Mouse (Mus musculus) embryo, embryonic 10 days (tissue): ENCODE data around the gene Sptb.

ENCODE experiments used
- DNase-seq: peaks from one replicate; pipeline ENCODE4 v3.0.0-alpha.2; 2015; ENCODE audit warnings: low spot score

Sptb gene

GRCm38 (mm10) chr12:76545786-76546370 lies 164.5 kb downstream of the Sptb start:
- no peak for DNase-seq

DNA sequence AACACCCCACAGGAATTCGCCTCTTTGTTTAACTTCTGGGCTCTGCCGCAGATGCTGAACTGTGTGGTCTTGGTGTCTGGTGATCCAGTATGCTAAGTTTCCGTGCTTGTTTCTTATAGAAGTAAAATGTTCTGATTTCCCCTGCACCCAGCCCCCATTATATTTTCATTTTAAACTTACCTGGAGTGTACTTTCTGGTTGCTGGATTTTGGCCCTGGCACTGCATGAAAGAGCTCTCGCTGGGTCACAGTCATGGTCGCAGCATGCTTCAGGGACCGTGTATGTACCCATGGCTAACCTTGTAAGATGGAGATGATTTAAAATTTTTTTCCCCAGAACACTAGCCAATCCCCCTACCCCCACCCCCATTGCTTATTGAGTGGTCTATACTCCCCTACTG lies 168.5 kb downstream of the Sptb start:
- DNase-seq = no peak

DNA sequence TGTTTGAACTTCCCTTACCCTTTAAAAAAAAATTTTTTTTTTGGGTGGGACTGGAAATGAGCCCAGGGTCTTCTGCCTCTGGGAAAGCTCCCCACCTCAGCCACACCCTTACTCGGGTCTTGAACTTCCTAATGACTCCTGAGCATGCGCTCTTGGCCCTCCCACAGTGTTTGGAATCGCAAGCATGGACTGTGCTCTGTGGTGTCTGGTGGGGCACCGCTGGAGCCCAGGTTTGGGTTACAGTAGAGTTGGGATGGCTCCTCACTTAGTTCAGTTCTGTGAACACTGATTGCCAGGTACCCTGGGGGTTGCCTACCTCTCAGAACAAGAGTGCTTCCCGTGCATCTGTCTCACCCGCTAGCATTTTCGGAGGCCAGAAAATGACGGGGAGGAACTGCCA lies 168.9 kb downstream of the Sptb start:
- DNase-seq = no peak

- DNase-seq = no peak
Observed at GRCm38 (mm10) chr12:76540701-76541221, 169.6 kb downstream of the Sptb start.

DNA sequence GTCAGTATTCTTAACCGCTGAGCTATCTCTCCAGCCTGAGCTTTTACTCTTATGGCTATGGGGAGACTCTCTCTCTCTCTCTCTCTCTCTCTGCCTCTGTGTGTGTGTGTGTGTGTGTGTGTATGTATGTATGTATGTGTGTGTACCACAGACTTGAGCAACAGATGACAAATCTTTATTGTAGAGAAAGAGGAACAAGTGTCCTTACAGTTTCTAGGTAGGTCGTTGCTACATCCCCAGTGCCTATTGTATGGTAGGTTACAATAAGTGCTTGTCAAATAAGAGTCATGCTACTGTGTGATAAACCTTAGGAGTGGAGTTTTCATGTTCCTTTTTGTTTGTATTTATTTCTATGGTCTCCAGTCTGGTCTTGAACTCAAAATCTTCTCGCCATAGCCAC lies 170.2 kb downstream of the Sptb start:
- DNase-seq = no peak

DNA sequence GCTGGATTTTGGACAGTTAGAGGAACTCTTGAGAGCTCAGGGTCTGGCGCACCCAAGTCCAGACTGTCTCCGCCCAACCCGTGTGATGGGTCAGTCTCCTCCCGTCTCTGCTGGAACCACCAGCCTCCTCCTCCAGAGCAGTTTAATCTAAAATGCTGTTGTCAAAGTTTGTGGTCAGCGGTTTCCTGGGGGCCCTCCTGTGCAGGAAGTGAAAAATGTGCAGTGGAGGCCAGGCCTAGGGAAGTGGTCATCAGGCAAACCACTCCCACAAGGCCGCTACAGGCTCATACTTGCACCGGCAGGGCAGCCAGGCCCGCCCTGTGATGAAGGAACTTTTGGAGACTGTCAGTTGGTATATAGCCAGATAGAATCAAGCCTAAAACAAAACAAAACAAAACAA lies 172.9 kb downstream of the Sptb start:
- no peak for DNase-seq

GRCm38 (mm10) chr12:76536591-76537153 lies 173.7 kb downstream of the Sptb start:
- no peak for DNase-seq

DNA sequence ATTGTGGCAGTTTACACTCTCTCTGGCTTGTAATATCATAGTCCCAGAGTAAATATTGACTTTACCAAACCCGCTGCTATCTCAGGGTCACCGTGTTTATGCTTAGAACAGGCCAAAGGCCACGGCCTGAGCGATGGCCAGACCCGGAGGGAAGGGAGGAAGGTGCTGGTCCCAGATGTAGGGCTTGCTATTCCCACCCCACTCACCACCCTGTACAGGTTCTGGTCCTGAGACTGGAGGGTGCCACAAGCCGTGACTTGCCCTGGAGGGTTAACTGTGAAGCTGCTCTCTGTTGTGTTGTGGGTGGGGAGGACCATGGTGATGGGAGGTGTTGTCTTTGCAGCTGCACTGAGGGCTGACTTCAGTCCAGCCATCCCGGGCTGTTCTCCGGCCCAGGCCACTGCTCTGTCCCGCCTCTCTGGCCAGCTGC lies 174.9 kb downstream of the Sptb start:
- no peak for DNase-seq

DNA sequence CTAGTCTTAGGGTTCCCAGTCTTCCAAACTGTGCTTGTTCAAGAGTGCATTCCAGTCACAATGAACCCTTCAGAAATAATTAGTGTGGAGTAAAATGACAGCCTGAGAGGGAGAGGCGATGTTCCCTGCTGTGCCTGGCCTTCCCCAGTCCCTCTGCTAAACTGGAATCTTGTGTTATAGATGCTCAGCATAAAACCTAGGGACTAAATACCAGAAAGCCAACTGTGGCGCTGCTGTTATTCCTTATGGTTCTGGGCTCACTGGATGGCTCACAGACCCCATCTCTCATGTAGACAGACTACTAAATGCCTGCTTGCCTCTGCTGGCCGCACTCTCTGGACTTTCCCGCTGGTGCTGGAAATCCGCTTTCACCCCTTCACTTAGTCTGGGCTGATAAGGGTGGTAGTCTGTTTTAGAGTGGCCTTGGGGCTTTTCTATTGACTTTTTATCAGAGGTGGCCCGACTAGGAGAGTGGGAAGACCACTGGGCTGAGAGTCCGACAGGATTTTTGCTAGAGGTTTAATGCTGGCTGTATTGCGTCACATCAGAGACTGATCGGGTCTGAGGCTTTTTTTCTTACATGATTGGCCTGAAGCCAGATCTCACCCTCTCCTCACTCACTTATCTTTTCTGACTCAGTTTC lies 175.6 kb downstream of the Sptb start:
- peak; percentile 39 for DNase-seq

DNA sequence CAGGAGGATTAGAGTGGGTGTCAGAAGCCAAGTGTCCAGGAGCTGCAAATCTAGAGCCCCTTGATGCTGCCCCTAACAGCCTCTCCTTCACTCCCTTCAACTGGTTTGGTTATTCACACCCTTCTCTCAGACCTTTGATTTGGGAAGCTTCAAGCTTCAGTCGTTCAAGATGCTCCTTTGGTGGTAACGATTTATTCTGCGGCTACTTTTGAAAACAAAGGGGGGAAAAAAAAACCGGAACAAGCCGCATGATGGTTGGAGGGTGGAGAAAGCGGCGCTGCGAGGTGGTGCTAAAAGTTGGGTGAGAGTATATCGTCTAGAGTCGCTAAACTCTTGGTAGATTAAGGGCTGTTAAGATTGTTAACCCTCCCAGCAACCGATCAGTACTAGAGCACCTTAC lies 176.1 kb downstream of the Sptb start:
- no peak for DNase-seq

- peak; percentile 83 for DNase-seq
Observed at GRCm38 (mm10) chr12:76533377-76534222, 176.7 kb downstream of the Sptb start.

- DNase-seq = no peak
Observed at GRCm38 (mm10) chr12:76532926-76533376, 177.4 kb downstream of the Sptb start.

GRCm38 (mm10) chr12:76531986-76532925 lies 178.1 kb downstream of the Sptb start:
- DNase-seq = peak; percentile 61

DNA sequence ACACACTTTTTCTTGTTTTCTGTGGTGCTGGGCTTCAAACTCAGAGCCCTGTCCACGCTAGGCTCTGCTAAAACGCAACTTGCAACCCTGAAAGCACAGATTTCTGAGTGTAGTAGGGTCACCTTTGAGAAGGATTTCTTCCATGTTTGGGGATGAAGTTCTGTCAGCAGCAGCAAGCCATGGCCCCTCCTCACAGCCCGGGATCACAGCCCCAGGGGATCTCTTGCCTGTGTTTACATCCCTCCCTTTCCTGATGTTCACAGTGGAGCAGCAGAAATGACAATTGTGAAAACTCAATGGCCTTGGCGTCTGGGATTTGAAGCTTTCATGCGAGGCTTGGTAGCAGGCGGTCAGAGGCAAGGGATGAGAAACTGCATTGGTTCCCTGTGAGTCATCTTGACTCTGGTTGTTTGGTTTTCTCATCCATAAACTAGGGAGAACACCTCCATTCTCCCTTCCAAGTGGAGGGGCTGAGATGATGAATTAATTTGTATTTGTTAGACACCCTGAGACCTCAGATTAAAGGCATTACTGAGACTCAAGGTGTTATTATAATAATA lies 179.7 kb downstream of the Sptb start, which contains the start of gene Plekhg3:
Gene Plekhg3 (plus strand): TSS at position 312 of the 560 bp plus-strand sequence.
- no peak for DNase-seq
